Mouse (Mus musculus) kidney, embryonic 14.5 days (tissue): Measurements from ENCODE around the gene Fam186b. TPM values are rescaled to one million over a fixed set of nuclear protein-coding genes. Genes with fewer than 3 reads are reported as not detected.
A peak's percentile ranks its signal among the peaks of the same experiment; 100 is the strongest.
"Not testable (repeated sequence)": the region's sequence is repeated elsewhere in the genome, so short reads cannot be mapped to it uniquely, and the experiment has no call there.

ENCODE experiments used
- ATAC-seq: fragments of 200-750 bp; cut with Nextera tagmentation; 2 replicates; pipeline ENCODE4 v1.8.0; 2017; ENCODE audit warnings: moderate number of reproducible peaks, mild to moderate bottlenecking, moderate TSS enrichment, moderate library complexity; ENCODE audit not compliant: low FRiP score, low TSS enrichment
- H3K27ac ChIP-seq: fragments of 300-500 bp; sonication (generic); 2 replicates; pipeline ENCODE4 v1.5.1; 2014; ENCODE audit warnings: low read depth, mild to moderate bottlenecking, low read length, moderate library complexity, mixed read lengths
- H3K27me3 ChIP-seq: fragments of 300-500 bp; sonication (generic); 2 replicates; pipeline ENCODE4 v1.6.1; 2014; ENCODE audit warnings: mild to moderate bottlenecking, low read length; ENCODE audit not compliant: control insufficient read depth, insufficient read depth
- H3K36me3 ChIP-seq: fragments of 300-500 bp; sonication (generic); 2 replicates; pipeline ENCODE4 v1.6.1; 2014; ENCODE audit warnings: low read length, mixed read lengths; ENCODE audit not compliant: control insufficient read depth, insufficient read depth
- H3K4me1 ChIP-seq: fragments of 300-500 bp; sonication (generic); 2 replicates; pipeline ENCODE4 v1.6.1; 2014; ENCODE audit warnings: low read length, mixed read lengths; ENCODE audit not compliant: control insufficient read depth, insufficient read depth
- H3K4me2 ChIP-seq: fragments of 300-500 bp; sonication (generic); replicated peaks from 2 replicates; pipeline ENCODE4 v1.6.1; 2014; ENCODE audit warnings: low read depth, mild to moderate bottlenecking, low read length
- H3K4me3 ChIP-seq: fragments of 300-500 bp; sonication (generic); 2 replicates; pipeline ENCODE4 v1.5.1; 2014; ENCODE audit warnings: mild to moderate bottlenecking, low read length
- H3K9ac ChIP-seq: fragments of 300-500 bp; sonication (generic); 2 replicates; pipeline ENCODE4 v1.6.1; 2014; ENCODE audit warnings: low read depth, mild to moderate bottlenecking, low read length, moderate library complexity
- H3K9me3 ChIP-seq: fragments of 300-500 bp; sonication (generic); 2 replicates; pipeline ENCODE4 v1.6.1; 2016; ENCODE audit warnings: low read length; ENCODE audit not compliant: control insufficient read depth
- WGBS: fragments of 180-500 bp; shearing (Covaris S2); extraction: QIAGEN DNeasy Blood & Tissue Kit; methylation state at CpG from one replicate; pipeline ENCODE4 v1.1.7; 2014; 5-methylcytosine and 5-hydroxymethylcytosine counted together
- polyA plus RNA-seq: library from polyadenylated mRNA; unstranded; fragments of >200 nt; fragmentation: Nextera tagmentation; extraction: Ambion mirVana; gene quantifications from 2 replicates; pipeline ENCODE4 v1.2.1, GENCODE M21; 2014

The Fam186b gene
- polyA plus RNA-seq, 1 experiment from 2014 or later = 0.22 TPM

- H3K27ac ChIP-seq = 0 out of 2 replicates have a peak overlapping the region, but pooled peaks have one; percentile 39
- WGBS = 61% methylated on average over 8 of the region's 8 CpGs
- no peak overlapping the region for H3K9ac ChIP-seq
- peak overlapping the region; percentile 27 for H3K4me2 ChIP-seq
- peak; percentile 68; the same call in 1 of the 2 replicates for ATAC-seq
- H3K9me3 ChIP-seq = no peaks in the 10 kb centered on the region
- no peaks in the 10 kb centered on the region for H3K36me3 ChIP-seq
- no peaks in the 10 kb centered on the region for H3K27me3 ChIP-seq
- 0 out of 2 replicates have a peak, but pooled peaks cover 10% of the 10 kb centered on the region for H3K4me1 ChIP-seq
- H3K4me3 ChIP-seq = no peak overlapping the region
These were observed 36.4 kb downstream of the Fam186b start for GRCm38 (mm10) chr15:99259167-99259729.

- H3K9me3 ChIP-seq = no peaks in the 10 kb centered on the region
- peaks cover 26% of the 10 kb centered on the region; the same call in 1 of the 2 replicates for H3K4me1 ChIP-seq
- no peak overlapping the region for H3K4me3 ChIP-seq
- 91% methylated on average over 6 of the region's 6 CpGs for WGBS
- no peaks in the 10 kb centered on the region for H3K27me3 ChIP-seq
- no peak overlapping the region for H3K27ac ChIP-seq
- no peak overlapping the region for H3K9ac ChIP-seq
- no peak for ATAC-seq
- H3K4me2 ChIP-seq = no peak overlapping the region
- H3K36me3 ChIP-seq = no peaks in the 10 kb centered on the region
These were observed 40.4 kb downstream of the Fam186b start for GRCm38 (mm10) chr15:99255241-99255749.

- H3K4me1 ChIP-seq = peaks cover 23% of the 10 kb centered on the region; the same call in 1 of the 2 replicates
- WGBS = 85% methylated on average over 2 of the region's 2 CpGs
- H3K36me3 ChIP-seq = no peaks in the 10 kb centered on the region
- no peaks in the 10 kb centered on the region for H3K27me3 ChIP-seq
- no peak overlapping the region for H3K4me2 ChIP-seq
- H3K9ac ChIP-seq = no peak overlapping the region
- no peak overlapping the region for H3K4me3 ChIP-seq
- ATAC-seq = no peak
- H3K27ac ChIP-seq = no peak overlapping the region; the same call in 1 of the 2 replicates
- no peaks in the 10 kb centered on the region for H3K9me3 ChIP-seq
These were observed 41.1 kb downstream of the Fam186b start for GRCm38 (mm10) chr15:99254477-99255005.

GRCm38 (mm10) chr15:99253772-99254171, 41.9 kb downstream of the Fam186b start:
- 64% methylated on average over 6 of the region's 6 CpGs for WGBS
- no peak overlapping the region for H3K4me2 ChIP-seq
- no peak overlapping the region for H3K9ac ChIP-seq
- peak overlapping the region; percentile 3; the same call in 1 of the 2 replicates for H3K27ac ChIP-seq
- H3K4me1 ChIP-seq = peaks cover 28% of the 10 kb centered on the region
- no peaks in the 10 kb centered on the region for H3K9me3 ChIP-seq
- no peak for ATAC-seq
- H3K4me3 ChIP-seq = no peak overlapping the region
- H3K27me3 ChIP-seq = no peaks in the 10 kb centered on the region
- H3K36me3 ChIP-seq = 0 out of 2 replicates have a peak, but pooled peaks cover 2% of the 10 kb centered on the region

GRCm38 (mm10) chr15:99253175-99253479, 42.6 kb downstream of the Fam186b start:
- not testable (repeated sequence) for H3K9me3 ChIP-seq, H3K9ac ChIP-seq, H3K27me3 ChIP-seq, ATAC-seq, H3K36me3 ChIP-seq
- peak overlapping the region; percentile 98 for H3K27ac ChIP-seq
- H3K4me2 ChIP-seq = peak overlapping the region; percentile 60
- H3K4me3 ChIP-seq = peak overlapping the region; percentile 69
- WGBS = 47% methylated on average over 2 of the region's 2 CpGs
- peaks cover 29% of the 10 kb centered on the region for H3K4me1 ChIP-seq

- Histone ChIP-seq H3K27ac (peak overlapping the region; percentile 98), H3K36me3 (peaks cover 13% of the 10 kb centered on the region; the same call in 1 of the 2 replicates), H3K4me2 (peak overlapping the region; percentile 60), H3K9ac (peak overlapping the region; percentile 74), H3K4me3 (peak overlapping the region; percentile 69), H3K9me3 (no peaks in the 10 kb centered on the region), H3K4me1 (peaks cover 29% of the 10 kb centered on the region), H3K27me3 (no peaks in the 10 kb centered on the region)
- ATAC-seq = peak; percentile 42
- WGBS = 2% methylated on average over 22 of the region's 22 CpGs
These were observed 43.1 kb downstream of the Fam186b start for GRCm38 (mm10) chr15:99252381-99253174.

- Histone ChIP-seq H3K9me3 (no peaks in the 10 kb centered on the region), H3K4me1 (peaks cover 29% of the 10 kb centered on the region), H3K27me3 (no peaks in the 10 kb centered on the region), H3K4me3 (peak within 1 kb of the TSS; percentile 69), H3K9ac (peak within 1 kb of the TSS; percentile 74), H3K27ac (peak within 1 kb of the TSS; percentile 98), H3K36me3 (peaks cover 21% of the 10 kb centered on the region), H3K4me2 (peak within 1 kb of the TSS; percentile 60)
- ATAC-seq = peak; percentile 91
- under 1% methylated on average over 52 of the region's 52 CpGs for WGBS
These were observed 43.9 kb downstream of the Fam186b start, which contains the start of gene Mcrs1 for GRCm38 (mm10) chr15:99251626-99252380. Gene Mcrs1, minus strand, starts transcription at chr15:99251961.

- Histone ChIP-seq H3K4me2 (peak overlapping the region; percentile 60), H3K4me1 (peaks cover 29% of the 10 kb centered on the region), H3K4me3 (peak overlapping the region; percentile 69), H3K9ac (peak overlapping the region; percentile 74; the same call in 1 of the 2 replicates), H3K36me3 (peaks cover 28% of the 10 kb centered on the region)
- WGBS = 2% methylated on average over 14 of the region's 15 CpGs
- not testable (repeated sequence) for H3K27me3 ChIP-seq, H3K27ac ChIP-seq, H3K9me3 ChIP-seq, ATAC-seq
These were observed 44.6 kb downstream of the Fam186b start for GRCm38 (mm10) chr15:99251111-99251510.
